20 mouse cellular contexts compared by ENCODE assay signal in the genomic region with DNA sequence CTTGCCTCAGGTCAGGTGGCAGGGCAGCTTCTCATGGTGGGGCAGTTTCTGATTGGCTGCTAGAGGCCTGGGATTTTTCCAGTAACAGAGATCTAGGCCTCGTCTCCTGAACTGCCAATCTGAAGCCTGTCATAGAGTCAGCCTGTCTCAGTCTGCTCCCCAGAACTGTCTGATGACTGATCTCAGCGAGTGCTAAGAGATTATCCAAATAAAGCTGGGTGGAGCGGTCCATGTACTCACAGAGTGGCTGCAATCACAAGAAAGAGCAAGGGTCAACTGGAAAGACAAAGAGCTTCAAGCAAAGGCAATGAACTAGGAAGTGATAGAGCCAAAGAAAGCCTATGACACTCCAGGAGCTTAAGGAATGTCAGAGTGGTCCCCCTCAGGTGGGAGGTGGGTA.
"Had no signal": no experiment of that assay in that cellular context is flagged by ENCODE, and none has a peak within 500 bp of the region (broad histone marks: within the 10 kb centered on the region; RNA-seq: fewer than 3 reads in every experiment).

No protein-coding gene starts in this region.

- H3K27me3 ChIP-seq: lung, embryonic 15.5 days; megakaryocyte, embryonic 14.5 days; neural tube, embryonic 13.5 days; neural tube, embryonic 15.5 days had no signal

- H3K9me3 ChIP-seq: lung, embryonic 15.5 days; megakaryocyte, embryonic 14.5 days; neural tube, embryonic 13.5 days; neural tube, embryonic 15.5 days had no signal

- H3K9ac ChIP-seq: lung, embryonic 15.5 days; neural tube, embryonic 13.5 days; neural tube, embryonic 15.5 days had no signal

- H3K4me1 ChIP-seq: lung, embryonic 15.5 days; megakaryocyte, embryonic 14.5 days; neural tube, embryonic 13.5 days; neural tube, embryonic 15.5 days had no signal

- ATAC-seq: lung, postnatal 0 days; midbrain, embryonic 16.5 days had no signal

- H3K4me2 ChIP-seq: lung, embryonic 15.5 days; midbrain, embryonic 11.5 days; neural tube, embryonic 13.5 days; neural tube, embryonic 15.5 days had no signal

- H3K4me3 ChIP-seq: lung, embryonic 15.5 days; megakaryocyte, embryonic 14.5 days; myocyte; neural tube, embryonic 13.5 days; neural tube, embryonic 15.5 days had no signal

- DNase-seq: lung, adult 2 months; lung, postnatal 14 days; lung, postnatal 36 days; midbrain, embryonic 14.5 days; right cerebral cortex, adult 18-20 months; right cerebral cortex, postnatal 25 days; right cerebral cortex, postnatal 4 days; spleen, adult 18-20 months; thymus, adult 18-20 months; thymus, postnatal 14 days; thymus, postnatal 36 days had no signal

- H3K27ac ChIP-seq: lung, embryonic 15.5 days; macrophage; neural tube, embryonic 13.5 days; neural tube, embryonic 15.5 days had no signal

- H3K36me3 ChIP-seq: lung, embryonic 15.5 days; neural tube, embryonic 13.5 days; neural tube, embryonic 15.5 days had no signal
